Comparison of ENCODE assay signal across 9 mouse cellular contexts in the genomic region with DNA sequence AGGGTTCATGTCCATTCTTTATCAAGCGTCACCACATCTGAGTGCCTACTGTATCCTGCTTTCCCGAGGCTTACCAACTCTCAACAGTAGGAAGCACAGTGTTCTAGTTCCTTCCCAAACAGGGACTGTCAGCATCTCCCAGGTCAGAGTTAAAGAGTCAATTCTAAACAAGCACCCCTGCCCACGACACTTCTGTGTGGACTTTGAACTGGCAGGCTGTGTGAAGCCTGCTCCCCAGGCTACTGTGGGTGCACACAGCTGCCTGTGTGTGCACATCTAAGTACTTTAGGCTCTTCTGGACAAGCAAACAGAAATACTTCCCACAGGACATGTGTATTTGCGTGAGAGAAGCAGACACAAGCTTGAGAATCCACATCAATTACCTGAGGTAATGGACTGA. TPM values are rescaled to one million over a fixed set of nuclear protein-coding genes. Genes with fewer than 3 reads are reported as not detected.
DNase-seq lines count a peak whose midpoint lies in the region; ATAC-seq and TF ChIP-seq lines count a peak whose summit lies in the region.
"Had no signal": no experiment of that assay in that cellular context is flagged by ENCODE, and none has a peak within 500 bp of the region (broad histone marks: within the 10 kb centered on the region; RNA-seq: fewer than 3 reads in every experiment).

No protein-coding gene starts in this region.

- no peak for DNase-seq in heart, postnatal 25 days (ENCODE audit: low spot score)
- peak; percentile 25 for DNase-seq in thymus, postnatal 0 days (ENCODE audit: low spot score)
- DNase-seq in thymus, postnatal 36 days: no peak
- DNase-seq in limb, embryonic 14.5 days (ENCODE audit: low spot score): no peak
- DNase-seq in spleen, postnatal 14 days (ENCODE audit: low spot score in 2 of 2): no peak
- no peak for DNase-seq in retina, embryonic 14.5 days (ENCODE audit: low spot score)
- DNase-seq: left cerebral cortex, postnatal 4 days had no signal

- H3K27me3 ChIP-seq in heart, embryonic 14.5 days (ENCODE audit: control insufficient read depth, insufficient read depth, low read length): no peaks in the 10 kb centered on the region
- no peaks in the 10 kb centered on the region for H3K27me3 ChIP-seq in limb, embryonic 14.5 days (ENCODE audit: control insufficient read depth, insufficient read depth, low read length)

- peaks cover 26% of the 10 kb centered on the region for H3K36me3 ChIP-seq in heart, embryonic 14.5 days (ENCODE audit: control insufficient read depth, insufficient read depth, low read length)
- H3K36me3 ChIP-seq in limb, embryonic 14.5 days (ENCODE audit: control insufficient read depth, insufficient read depth, low read length): peaks cover 12% of the 10 kb centered on the region; the same call in 1 of the 2 replicates

- peaks cover 59 to 96% of the 10 kb centered on the region in 2 experiments for H3K4me1 ChIP-seq in heart, embryonic 14.5 days (ENCODE audit: control insufficient read depth in 2 of 2, insufficient read depth in 2 of 2, low read length in 2 of 2)
- peaks cover 60% of the 10 kb centered on the region for H3K4me1 ChIP-seq in limb, embryonic 14.5 days (ENCODE audit: control insufficient read depth, insufficient read depth, low read length)

- peak overlapping the region; percentile 14 for H3K4me2 ChIP-seq in heart, embryonic 14.5 days (ENCODE audit: low read length)
- no peak overlapping the region for H3K4me2 ChIP-seq in limb, embryonic 14.5 days (replicated peaks; ENCODE audit: low read depth, low read length, severe bottlenecking)

- intact Hi-C loops in heart, postnatal 25 days (cut with DNase I): no loop called here

- no peak overlapping the region for H3K4me3 ChIP-seq in heart, embryonic 14.5 days (ENCODE audit: control insufficient read depth in 1 of 2, insufficient read depth in 1 of 2, low read depth in 1 of 2, low read length in 2 of 2)
- no peak overlapping the region for H3K4me3 ChIP-seq in limb, embryonic 14.5 days (replicated peaks; ENCODE audit: low read length)

- TF ChIP-seq POLR2A in limb, embryonic 14.5 days (IDR thresholded peaks at IDR 0.05; ENCODE audit: borderline replicate concordance, extremely low read depth, insufficient read depth, insufficient read length): no peak

- peak overlapping the region; percentile 44 for H3K9ac ChIP-seq in heart, embryonic 14.5 days (ENCODE audit: low read length)
- no peak overlapping the region for H3K9ac ChIP-seq in limb, embryonic 14.5 days (ENCODE audit: low read depth, low read length, severe bottlenecking)

- 36% methylated on average over 4 of the region's 4 CpGs for WGBS in heart, embryonic 14.5 days
- 69% methylated on average over 4 of the region's 4 CpGs for WGBS in limb, embryonic 14.5 days

- no peaks in the 10 kb centered on the region for H3K9me3 ChIP-seq in heart, embryonic 14.5 days (ENCODE audit: control insufficient read depth, low read length)
- no peaks in the 10 kb centered on the region for H3K9me3 ChIP-seq in limb, embryonic 14.5 days (ENCODE audit: control insufficient read depth, low read length)

- no peak for ATAC-seq in heart, embryonic 14.5 days (ENCODE audit: insufficient number of reproducible peaks, insufficient read depth, low FRiP score, low read depth)
- no peak for ATAC-seq in limb, embryonic 14.5 days (ENCODE audit: low FRiP score, low read depth)
- ATAC-seq in megakaryocyte-erythroid progenitor cell, adult 5-6 weeks (replicated peaks; ENCODE audit: low FRiP score, low TSS enrichment, poor library complexity, severe bottlenecking): no peak

- peak overlapping the region; percentile 95 for H3K27ac ChIP-seq in heart, embryonic 14.5 days (replicated peaks in 1 of 2; ENCODE audit: control insufficient read depth in 1 of 2, insufficient read depth in 1 of 2, low read depth in 2 of 2, low read length in 2 of 2)
- peak overlapping the region; percentile 55; the same call in 1 of the 2 replicates for H3K27ac ChIP-seq in limb, embryonic 14.5 days (replicated peaks; ENCODE audit: low read depth, low read length)

RNA-seq across cellular contexts. Expression of a gene that starts 20.6 kb away (rescaled TPM):
- 221 and 228 TPM in 2 replicates for polyA plus RNA-seq in heart, embryonic 14.5 days (2014; fragmentation: Nextera tagmentation; extraction: Ambion mirVana)
- total RNA-seq in heart, postnatal 25 days (2021): 100 to 1,000 TPM in 1 of 2 experiments, 10 to 100 TPM in 1; 77.0 to 101 TPM
- polyA plus RNA-seq in thymus, postnatal 0 days (2015; fragmentation: Nextera tagmentation; extraction: Ambion mirVana): 133 and 138 TPM in 2 replicates
- polyA plus RNA-seq in limb, embryonic 14.5 days (2012; rRNA removed): 268 and 299 TPM in 2 replicates
- 295 and 304 TPM in 2 replicates for polyA plus RNA-seq in limb, embryonic 14.5 days (2014; fragmentation: Nextera tagmentation; extraction: Ambion mirVana)
- 93.1 and 106 TPM in 2 replicates for total RNA-seq in megakaryocyte-erythroid progenitor cell, adult 5-6 weeks (2014; fragmentation: Nextera tagmentation)
- 41.1 and 51.7 TPM in 2 replicates for total RNA-seq in megakaryocyte-erythroid progenitor cell, adult 5-6 weeks (2017)

RNA-seq across cellular contexts. Expression of a gene that starts 40.1 kb away (rescaled TPM):
- polyA plus RNA-seq in heart, embryonic 14.5 days (2014; fragmentation: Nextera tagmentation; extraction: Ambion mirVana): 286 and 319 TPM in 2 replicates
- 100 to 1,000 TPM; 148 to 164 TPM for total RNA-seq in heart, postnatal 25 days (2021)
- polyA plus RNA-seq in thymus, postnatal 0 days (2015; fragmentation: Nextera tagmentation; extraction: Ambion mirVana): 497 and 515 TPM in 2 replicates
- polyA plus RNA-seq in limb, embryonic 14.5 days (2012; rRNA removed): 473 and 518 TPM in 2 replicates
- 450 TPM in 2 replicates for polyA plus RNA-seq in limb, embryonic 14.5 days (2014; fragmentation: Nextera tagmentation; extraction: Ambion mirVana)
- total RNA-seq in megakaryocyte-erythroid progenitor cell, adult 5-6 weeks (2014; fragmentation: Nextera tagmentation): 499 and 586 TPM in 2 replicates
- 360 and 454 TPM in 2 replicates for total RNA-seq in megakaryocyte-erythroid progenitor cell, adult 5-6 weeks (2017)

RNA-seq across cellular contexts. Expression of a gene that starts 40.3 kb away (rescaled TPM):
- 2.8 and 3.3 TPM in 2 replicates for polyA plus RNA-seq in heart, embryonic 14.5 days (2014; fragmentation: Nextera tagmentation; extraction: Ambion mirVana)
- total RNA-seq in heart, postnatal 25 days (2021): 1 to 10 TPM in 1 of 2 experiments, under 1 TPM in 1; 0.44 to 1.3 TPM
- 76.3 and 78.2 TPM in 2 replicates for polyA plus RNA-seq in thymus, postnatal 0 days (2015; fragmentation: Nextera tagmentation; extraction: Ambion mirVana)
- polyA plus RNA-seq in limb, embryonic 14.5 days (2012; rRNA removed): 9.3 and 9.5 TPM in 2 replicates
- 6.4 and 7.0 TPM in 2 replicates for polyA plus RNA-seq in limb, embryonic 14.5 days (2014; fragmentation: Nextera tagmentation; extraction: Ambion mirVana)
- total RNA-seq in megakaryocyte-erythroid progenitor cell, adult 5-6 weeks (2014; fragmentation: Nextera tagmentation): 64.1 and 76.8 TPM in 2 replicates
- 42.6 and 47.9 TPM in 2 replicates for total RNA-seq in megakaryocyte-erythroid progenitor cell, adult 5-6 weeks (2017)
